Mouse (Mus musculus) cerebellum, postnatal 36 days (tissue): ENCODE data around the gene Aif1.

Experiments
- DNase-seq, 2 experiments: peaks; one replicate each; pipeline ENCODE4 v3.0.0; 2021 to 2022; ENCODE audit warnings: mixed read lengths in 2 of 2

The Aif1 gene

GRCm38 (mm10) chr17:35194844-35195630 is 19.2 kb upstream of the Aif1 start:
- DNase-seq: no peak

GRCm38 (mm10) chr17:35193881-35194843 is 18.3 kb upstream of the Aif1 start, which contains the start of gene Ltb:
TSS of gene Ltb (plus strand) at chr17:35194439.
- DNase-seq: no peak

- no peak for DNase-seq
These were observed 17.1 kb upstream of the Aif1 start for GRCm38 (mm10) chr17:35192924-35193323.

GRCm38 (mm10) chr17:35191723-35192122 is 15.9 kb upstream of the Aif1 start:
- no peak for DNase-seq

- no peak for DNase-seq
These were observed 14.2 kb upstream of the Aif1 start for GRCm38 (mm10) chr17:35190096-35190495.

GRCm38 (mm10) chr17:35189186-35189585 is 13.3 kb upstream of the Aif1 start:
- DNase-seq: no peak

- no peak for DNase-seq
These were observed 12.2 kb upstream of the Aif1 start, which contains the start of gene Lst1 for GRCm38 (mm10) chr17:35187959-35188610. TSS of gene Lst1 (minus strand) at chr17:35188439.

- DNase-seq: no peak
These were observed 11.5 kb upstream of the Aif1 start for GRCm38 (mm10) chr17:35187345-35187744.

GRCm38 (mm10) chr17:35186681-35187080 is 10.8 kb upstream of the Aif1 start:
- no peak for DNase-seq

GRCm38 (mm10) chr17:35185639-35186611 is 10.1 kb upstream of the Aif1 start:
- no peak for DNase-seq

GRCm38 (mm10) chr17:35180093-35180492 is 4.2 kb upstream of the Aif1 start:
- no peak for DNase-seq

GRCm38 (mm10) chr17:35178528-35178927 is 2.7 kb upstream of the Aif1 start:
- peak; percentile 28 to 49 for DNase-seq

- DNase-seq: no peak
These were observed 486 bp downstream of the Aif1 start for GRCm38 (mm10) chr17:35175382-35175781.

- no peak for DNase-seq
These were observed 1.5 kb downstream of the Aif1 start for GRCm38 (mm10) chr17:35174201-35174977.

- DNase-seq: no peak
These were observed 2.5 kb downstream of the Aif1 start for GRCm38 (mm10) chr17:35173329-35173728.

GRCm38 (mm10) chr17:35172445-35173234 is 3.2 kb downstream of the Aif1 start:
- no peak for DNase-seq

- DNase-seq: peak in 1 of 2 experiments; percentile 39
These were observed 7.2 kb downstream of the Aif1 start for GRCm38 (mm10) chr17:35168541-35169207.

- no peak for DNase-seq
These were observed 8.1 kb downstream of the Aif1 start for GRCm38 (mm10) chr17:35167794-35168193.

- peak; percentile 61 to 80 for DNase-seq
These were observed 9.4 kb downstream of the Aif1 start for GRCm38 (mm10) chr17:35166352-35167035.
